Mouse (Mus musculus) liver, embryonic 18 days (tissue): ENCODE results near the gene Fndc3a. TPM values are rescaled to one million over a fixed set of nuclear protein-coding genes. Genes with fewer than 3 reads are reported as not detected.

Experiments used
- polyA plus RNA-seq: library from polyadenylated mRNA; depleted of rRNA; stranded (reverse); fragments of >200 nt; gene quantifications from 2 replicates; pipeline ENCODE4 v1.2.3, GENCODE M21; 2012; rRNA removed

Gene Fndc3a
- 9.2 and 10.8 TPM in 2 replicates for polyA plus RNA-seq

GRCm38 (mm10) chr14:72709710-72710340, at the start of gene Fndc3a:
Fndc3a (minus strand) TSS chr14:72710003.

GRCm38 (mm10) chr14:72491738-72492137, 218.1 kb downstream of the Fndc3a start, which contains the start of gene Gm9195:
Gm9195 (minus strand) TSS chr14:72491838.

Other genes starting within 250 kb of the Fndc3a start
- gene Gm9195, start 218.2 kb downstream of the Fndc3a start, polyA plus RNA-seq: not detected in 2 replicates